Mouse (Mus musculus): ENCODE data around the gene Kcnd3. TPM values are rescaled to one million over a fixed set of nuclear protein-coding genes. Genes with fewer than 3 reads are reported as not detected.
A peak's percentile ranks its signal among the peaks of the same experiment; 100 is the strongest.

The Kcnd3 gene
- total RNA-seq, 2 experiments from 2014 or later, result 40.5 to 43.4 TPM

DNA sequence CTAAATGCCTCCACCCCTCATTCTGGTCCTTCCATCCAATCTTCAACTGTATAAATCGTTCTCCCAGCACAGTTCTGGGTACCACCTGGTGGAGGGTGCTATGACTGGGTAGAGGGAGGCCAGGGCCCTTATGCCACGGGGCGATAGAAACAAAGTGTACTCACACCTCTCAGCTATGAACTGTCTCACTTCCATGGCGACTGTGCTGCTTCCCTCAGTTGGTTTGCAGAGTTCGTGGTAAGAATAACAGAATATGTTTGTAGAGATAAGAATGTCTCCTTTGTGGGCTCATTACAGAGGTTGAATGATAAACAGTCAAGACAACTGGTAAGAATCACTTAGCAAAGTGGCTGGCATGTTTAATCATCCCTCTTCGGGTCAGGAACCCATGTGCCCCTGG lies 68.3 kb downstream of the Kcnd3 start:
- no peak for DNase-seq (ENCODE audit: low spot score in 2 of 2)

DNA sequence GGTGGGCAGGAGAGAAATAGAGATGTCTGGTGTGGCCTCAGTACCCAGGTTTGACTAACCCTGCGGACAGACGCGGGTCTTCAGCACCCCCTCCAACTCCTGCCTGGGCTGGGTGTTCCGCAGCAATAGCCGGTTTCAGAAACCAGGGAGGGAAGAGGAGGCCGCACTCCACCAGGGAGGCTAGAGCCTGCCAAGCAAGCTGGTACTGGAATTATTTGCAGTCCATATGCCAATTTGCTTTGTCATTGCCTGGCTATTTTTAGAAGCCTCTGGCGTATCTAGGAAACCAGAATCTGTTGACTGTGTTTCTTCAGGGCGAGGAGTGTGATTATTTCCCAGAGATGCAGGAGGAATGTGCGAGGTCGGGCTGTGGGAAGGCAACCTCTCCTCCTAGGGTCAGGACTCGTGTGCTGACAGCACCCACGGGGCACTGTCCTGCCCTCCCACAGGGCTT lies 69.1 kb downstream of the Kcnd3 start:
- DNase-seq (ENCODE audit: low spot score in 2 of 2), result peak; percentile 65 to 69

DNA sequence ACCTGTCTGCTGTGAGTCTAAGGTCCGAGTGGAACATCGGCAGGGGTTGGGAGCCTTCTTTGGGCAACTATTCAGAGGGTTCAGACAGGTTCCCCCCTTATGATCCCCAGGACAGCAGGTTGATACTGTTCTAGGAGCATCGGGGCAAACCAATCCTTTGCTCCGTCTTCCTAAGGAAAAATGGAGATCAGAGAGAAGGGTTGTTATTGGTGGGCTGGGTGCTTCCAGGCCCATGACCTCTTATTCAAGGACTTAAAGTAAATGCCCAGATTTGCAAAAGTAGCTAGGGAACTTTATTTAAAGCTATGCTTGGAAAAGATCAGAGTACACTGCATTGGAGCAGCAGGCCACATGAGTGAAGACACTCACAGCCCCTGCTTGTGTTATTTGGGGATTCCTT lies 69.5 kb downstream of the Kcnd3 start:
- DNase-seq (ENCODE audit: low spot score in 2 of 2), result no peak

DNA sequence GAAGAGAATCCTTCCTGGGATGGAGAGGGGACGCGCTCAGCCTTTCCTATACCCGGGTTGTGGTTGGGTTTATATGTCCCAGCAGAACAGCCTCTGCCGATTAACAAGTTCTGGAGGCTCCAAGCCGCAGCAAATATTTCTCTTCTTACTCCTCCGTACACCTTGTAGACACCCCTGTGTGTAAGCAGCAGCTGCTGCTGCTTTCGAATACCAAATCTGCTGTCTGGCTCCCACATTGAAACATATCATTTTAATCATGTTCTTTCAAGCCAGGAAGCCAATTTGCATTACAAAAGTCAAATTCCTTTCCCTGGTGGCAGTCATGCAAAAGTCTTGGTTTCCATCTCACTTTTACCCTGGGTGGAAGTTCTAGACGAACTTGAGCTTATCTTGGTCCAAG lies 76.7 kb downstream of the Kcnd3 start:
- DNase-seq (ENCODE audit: low spot score in 2 of 2), result no peak

DNA sequence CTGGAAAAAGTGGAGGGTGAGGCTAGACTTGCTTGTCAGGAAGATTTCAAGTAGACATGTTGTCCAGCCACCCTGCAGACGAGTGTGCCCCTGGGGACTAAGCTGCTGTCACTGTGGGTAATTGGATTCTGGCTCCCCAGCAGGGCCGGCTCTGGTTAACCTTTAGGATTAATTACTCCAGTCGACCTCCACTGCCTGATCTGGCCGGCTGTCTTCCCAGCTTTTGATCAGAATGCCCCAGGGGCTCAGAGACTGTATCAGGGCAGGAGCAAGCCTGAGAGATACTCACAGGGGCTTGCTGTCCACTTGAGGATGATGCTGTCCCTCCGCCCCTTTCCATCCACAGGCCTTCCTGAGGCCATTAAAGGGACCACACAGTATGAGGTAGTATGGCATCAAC lies 77.6 kb downstream of the Kcnd3 start:
- DNase-seq (ENCODE audit: low spot score in 2 of 2), result no peak

DNA sequence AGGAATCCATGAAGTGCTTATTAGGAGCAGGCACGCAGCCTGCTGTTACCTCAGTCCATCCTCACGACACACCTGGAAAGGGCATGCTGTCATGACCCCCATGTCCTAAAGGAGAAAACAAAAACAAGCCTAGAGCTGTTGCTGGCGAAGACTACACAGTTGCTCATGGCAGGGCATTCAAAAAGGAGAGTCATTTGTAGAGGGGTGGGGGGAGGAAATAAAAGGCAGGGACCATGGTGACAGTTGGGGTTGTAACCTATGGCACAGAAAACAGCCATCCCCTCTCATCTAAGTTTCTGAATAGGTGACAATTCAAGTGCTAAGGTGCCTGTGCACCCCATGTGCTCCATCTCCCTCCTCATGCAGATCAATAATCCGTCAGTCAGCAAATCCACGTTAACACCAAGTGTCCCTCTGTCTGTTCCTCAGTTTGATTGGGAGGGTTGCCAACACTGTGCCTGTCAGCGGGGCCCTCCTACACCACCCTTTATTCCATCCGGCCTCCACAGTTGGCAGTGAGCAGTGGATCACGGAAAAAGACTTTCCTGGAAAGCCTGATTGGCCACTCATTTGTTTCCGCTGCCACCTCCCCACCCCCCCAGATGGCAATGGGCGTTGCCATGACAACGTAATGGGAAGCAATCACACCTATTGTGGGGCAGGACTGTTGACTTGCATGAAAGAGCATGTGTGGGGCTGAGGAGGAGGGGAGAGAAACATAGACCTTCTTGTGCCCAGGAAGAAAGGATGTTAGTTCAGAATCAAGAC lies 78.4 kb downstream of the Kcnd3 start:
- DNase-seq (ENCODE audit: low spot score in 2 of 2), result peak; percentile 77 to 78

DNA sequence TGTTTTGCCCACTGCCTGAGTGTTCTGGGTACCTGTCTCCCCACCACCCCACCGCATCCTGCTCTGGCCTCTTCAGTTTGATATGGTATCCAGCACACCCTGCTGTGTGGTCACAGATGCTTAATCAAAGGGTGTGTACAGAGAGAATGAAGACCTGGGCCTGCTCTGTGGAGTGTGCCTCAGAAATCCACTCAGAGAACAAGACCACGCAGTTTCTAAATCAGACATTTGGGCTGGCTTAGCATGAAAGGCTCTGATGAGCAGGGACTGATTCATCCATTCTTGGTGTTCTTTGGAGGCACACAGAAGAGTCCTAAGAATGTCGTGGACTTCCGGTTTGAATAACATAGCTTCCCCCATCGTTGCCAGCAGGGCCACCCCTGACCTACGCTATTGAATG lies 86.3 kb downstream of the Kcnd3 start:
- DNase-seq (ENCODE audit: low spot score in 2 of 2), result no peak

DNA sequence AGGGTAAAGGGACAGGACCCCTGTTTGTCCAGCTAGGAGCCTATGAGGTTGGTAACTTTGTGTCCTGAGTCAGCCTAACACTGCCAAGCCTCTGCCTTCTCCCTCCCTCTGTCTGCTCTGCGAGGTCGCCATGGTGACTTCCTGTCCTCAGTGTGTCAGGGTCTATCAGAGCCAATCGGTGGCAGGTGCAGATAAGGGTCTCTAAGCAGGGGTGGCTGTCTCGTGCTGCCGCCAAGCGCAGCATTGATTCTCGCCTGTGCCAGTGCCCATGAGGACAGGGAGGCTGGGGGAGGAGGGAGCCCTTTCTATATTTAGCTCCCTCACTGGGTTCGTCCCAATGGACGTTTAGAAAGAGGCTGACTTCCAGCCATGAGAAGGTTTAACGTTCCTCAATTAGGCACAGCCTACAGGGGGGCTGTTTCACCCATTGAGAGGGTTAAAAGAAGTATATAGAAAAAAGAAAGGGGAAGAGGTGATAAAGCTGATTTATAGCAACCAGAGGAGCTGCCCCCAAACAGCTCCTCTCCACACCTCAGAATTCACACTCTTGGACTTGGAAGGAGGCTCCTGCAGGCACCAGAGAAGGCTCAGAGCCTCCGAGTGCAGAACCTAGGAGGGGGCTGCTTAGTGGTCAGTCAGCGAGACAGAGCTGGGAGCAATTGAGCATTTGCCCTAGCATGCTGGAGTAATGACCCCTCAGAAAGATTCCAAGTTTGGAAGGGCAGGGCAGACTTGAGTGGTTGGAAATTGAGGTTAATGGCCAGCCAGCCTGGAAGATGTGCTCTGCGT lies 86.9 kb downstream of the Kcnd3 start:
- DNase-seq (ENCODE audit: low spot score in 2 of 2), result peak in 1 of 2 experiments; percentile 48

DNA sequence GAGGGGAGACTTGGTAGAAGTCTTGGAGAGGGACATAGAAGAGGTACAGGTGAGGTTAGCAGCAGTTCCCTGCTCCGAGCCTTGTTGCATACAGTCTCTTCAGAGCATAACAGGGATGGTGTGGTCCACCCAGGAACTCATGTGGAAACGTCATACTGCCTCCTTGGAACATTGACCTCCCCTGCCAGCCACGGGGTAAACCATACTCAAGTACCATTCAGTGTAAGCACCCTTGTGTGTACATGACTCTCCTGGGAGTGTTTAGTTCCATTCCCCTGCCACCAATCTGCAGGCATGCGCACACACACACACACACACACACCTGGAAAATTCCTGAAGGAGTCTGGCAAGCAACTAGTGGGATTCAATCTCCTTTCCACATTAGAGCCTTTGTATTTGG lies 90.6 kb downstream of the Kcnd3 start:
- DNase-seq (ENCODE audit: low spot score in 2 of 2), result no peak

DNA sequence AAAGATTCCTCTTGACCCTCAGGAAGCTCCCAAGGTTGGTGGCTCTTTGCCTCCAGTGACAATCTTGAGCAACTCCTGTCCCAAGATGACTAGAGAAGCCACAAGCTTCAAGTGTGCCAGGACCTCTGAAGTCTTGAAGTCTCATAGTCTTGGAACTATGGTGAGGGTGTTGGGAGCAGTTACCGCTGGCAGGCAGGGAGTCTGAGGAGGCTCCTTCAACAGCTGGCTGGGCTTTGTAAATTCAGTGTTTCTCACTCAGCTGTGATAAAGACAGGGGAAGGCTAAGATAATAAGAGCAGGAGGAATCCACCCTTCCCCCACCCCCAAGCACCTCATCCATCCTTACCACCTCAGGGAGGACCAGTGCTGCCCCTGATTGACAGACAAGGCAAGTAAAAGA lies 92.0 kb downstream of the Kcnd3 start:
- DNase-seq (ENCODE audit: low spot score in 2 of 2), result no peak

DNA sequence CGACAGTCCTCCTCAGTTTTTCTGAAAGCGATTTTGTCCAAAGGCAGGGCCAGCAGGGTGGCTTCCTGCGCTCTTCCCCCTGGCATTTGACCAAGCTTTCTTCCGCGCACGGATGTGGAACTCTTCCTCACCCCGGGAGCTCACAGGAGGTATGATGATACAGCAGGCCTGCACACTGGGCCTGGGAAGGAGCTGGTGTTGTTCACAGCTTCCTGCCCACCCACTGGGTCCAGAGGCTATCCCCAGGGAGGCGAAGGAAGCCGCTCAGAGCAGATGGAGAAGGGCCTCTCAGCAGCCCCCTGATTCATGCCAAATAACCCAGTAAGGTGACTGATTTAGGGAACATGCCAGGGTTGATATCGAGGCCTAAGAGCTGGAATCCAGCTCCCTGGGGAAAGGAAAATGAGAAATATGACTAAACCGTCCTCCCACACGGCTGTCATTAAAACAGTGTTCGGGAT lies 94.5 kb downstream of the Kcnd3 start:
- DNase-seq (ENCODE audit: low spot score in 2 of 2), result no peak

DNA sequence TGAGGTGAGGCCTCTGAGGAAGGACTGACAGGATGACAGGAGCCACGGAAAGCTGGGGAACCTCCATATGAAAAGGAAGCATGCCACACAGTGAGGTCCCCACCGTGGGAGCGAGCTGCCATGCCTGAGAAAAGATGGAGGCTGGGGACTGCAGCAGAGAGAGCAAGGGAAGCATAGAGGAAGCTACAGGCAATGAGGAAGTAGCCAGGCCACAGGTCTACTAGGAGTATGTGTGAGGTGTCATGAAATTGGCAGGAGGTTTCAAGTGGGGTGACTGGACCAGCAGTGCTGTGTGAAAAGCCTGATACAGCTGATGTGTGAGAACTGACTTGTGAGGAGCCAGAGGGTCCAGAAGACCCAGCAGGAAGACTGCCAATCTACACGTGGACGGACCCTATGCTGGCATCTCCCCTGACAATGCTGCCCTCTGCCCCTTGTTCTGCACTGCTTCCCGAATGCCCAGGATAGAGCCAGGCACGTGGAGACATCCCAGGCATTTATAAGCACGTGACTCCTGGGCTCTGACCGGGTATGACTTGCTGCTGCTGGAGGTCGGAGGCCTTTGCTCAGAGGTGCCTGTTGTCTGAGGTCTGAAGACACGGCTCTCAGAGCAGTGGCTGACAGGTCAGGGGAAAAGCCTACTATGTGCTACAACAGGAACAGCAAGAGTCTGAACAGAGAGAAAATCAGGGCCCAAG lies 96.1 kb downstream of the Kcnd3 start:
- DNase-seq (ENCODE audit: low spot score in 2 of 2), result no peak

DNA sequence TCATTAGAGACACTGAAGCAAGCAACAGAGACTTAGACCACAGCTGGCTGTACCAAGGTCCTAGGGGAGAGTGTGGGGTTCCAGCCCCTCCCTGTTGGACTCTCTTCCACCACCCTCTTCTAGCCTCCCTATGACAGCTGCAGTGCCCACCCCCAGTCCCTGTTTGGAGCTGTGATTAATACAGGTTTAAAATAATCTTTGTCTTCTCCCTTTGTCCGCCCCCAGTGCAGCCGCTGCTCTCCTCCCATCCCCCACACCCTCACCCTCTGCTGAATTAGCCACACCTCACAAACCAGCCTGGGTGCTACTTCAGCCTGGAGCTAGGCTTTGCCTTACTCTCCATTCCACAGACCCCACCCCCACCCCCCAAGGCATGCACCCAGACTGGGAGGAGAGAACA lies 107.3 kb downstream of the Kcnd3 start:
- DNase-seq (ENCODE audit: low spot score in 2 of 2), result no peak

DNA sequence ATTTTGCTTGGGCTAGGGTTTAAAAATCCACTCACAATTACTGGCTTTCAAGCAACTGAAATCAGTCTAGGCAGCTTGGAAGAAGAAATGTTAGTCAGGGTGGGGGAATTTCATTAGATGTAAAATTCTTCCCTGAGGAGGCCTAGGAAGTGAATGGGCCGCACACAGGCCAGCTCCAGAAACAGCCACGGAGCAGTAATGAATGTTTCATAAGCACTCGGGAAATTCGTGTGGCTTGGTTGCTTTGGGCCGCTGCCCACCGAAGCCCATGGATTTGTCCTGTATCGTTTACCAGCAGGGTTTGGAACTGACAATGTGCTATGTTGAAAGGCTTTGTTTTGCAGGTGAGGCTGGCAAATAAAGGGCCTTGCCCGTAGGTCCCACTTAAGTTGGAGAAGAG lies 114.8 kb downstream of the Kcnd3 start:
- no peak for DNase-seq (ENCODE audit: low spot score in 2 of 2)

DNA sequence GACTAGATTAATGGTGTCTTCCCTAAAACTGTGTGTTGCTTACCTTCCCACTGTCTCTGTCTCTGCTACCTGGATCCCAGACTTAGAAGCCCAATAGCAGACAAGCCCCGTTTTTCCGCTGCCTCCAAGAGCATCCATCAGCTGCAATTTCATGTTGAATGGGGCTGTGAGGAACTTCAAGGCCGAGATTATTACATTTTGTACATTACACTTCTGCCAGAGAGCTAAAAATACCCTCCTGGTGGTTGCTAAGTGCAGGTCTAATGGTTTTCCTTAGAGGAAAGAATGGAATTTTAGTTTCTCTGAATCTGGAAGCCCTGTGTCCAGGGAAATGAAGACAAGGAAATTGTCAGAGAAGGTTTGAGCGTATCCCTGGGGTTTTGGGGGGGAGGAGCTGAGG lies 115.3 kb downstream of the Kcnd3 start:
- DNase-seq (ENCODE audit: low spot score in 2 of 2), result no peak

DNA sequence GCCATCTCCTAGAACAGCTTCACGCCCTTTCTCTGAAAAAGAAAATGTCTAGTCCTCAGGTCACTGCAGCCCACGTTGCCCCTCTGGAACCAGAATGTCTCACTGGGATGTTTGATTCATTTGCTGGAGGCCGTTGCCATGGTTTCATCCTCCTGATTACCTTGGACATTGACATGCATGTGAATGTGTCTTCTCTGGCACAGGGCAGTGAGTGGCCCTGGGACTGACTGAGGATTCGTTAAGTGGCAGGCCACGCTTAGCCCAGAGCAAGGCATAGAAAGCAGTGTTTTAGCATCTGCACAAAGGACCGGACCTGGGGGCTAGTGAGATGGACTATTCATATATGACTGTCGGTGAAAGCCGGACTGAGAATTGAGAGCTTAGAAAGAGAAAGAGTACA lies 116.3 kb downstream of the Kcnd3 start:
- DNase-seq (ENCODE audit: low spot score in 2 of 2), result no peak

DNA sequence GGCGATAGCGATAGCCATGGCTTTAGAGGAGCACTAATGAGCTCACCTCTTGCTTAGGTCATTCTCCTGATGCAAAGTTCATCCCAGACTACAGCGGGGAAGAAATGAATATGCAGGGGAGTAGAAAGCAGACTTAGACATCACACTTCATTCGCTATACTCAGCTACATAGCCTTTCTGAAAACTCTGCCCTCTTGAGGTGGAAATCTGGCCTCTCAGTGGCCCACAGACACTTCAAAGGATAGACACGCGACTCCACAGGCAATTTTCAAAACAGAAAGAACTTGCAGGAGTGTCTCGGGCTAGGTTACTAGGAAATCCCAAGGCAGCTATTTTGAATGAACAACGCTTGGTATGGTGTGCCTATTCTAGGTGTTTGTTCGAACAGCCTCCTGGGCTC lies 116.7 kb downstream of the Kcnd3 start:
- DNase-seq (ENCODE audit: low spot score in 2 of 2), result no peak

DNA sequence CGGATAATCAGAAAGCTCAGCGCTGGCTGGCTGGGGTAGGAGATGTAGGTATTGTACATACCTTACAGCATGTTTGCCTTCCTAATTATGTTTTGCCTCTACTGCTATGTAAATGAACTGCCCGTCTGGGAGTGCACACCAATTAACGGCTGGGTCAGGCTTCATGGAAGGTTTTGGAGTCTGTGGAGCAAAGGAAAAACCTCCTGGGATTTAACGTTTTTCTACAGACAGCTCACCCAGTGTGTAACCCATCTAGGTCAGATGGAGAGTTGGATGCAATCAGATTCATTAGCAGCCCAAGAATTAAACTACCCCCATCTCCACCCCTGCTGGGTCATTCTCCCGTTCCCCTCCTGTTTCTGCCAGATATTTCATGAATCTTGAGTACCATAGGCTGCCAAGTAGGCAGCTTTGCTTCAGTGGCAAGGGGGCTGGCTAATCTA lies 117.2 kb downstream of the Kcnd3 start:
- no peak for DNase-seq (ENCODE audit: low spot score in 2 of 2)

DNA sequence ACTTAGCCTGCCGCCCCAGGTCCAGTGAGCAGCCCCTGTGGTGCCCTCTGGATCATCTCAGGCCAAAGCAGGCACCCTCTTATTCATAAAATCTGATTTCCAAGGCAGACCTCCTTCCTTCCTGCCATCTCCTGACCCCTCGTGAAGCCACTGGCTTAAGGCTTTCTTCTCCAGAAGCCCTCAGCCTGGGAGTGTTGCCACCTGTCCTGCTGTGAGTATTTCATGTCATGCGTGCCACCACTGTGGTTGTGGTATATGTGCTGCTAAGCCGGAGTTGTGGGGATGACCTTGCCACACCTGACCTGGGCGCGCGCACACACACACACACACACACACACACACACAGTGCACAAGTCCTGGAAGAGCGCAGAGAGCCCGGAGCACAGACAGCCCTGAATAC lies 117.8 kb downstream of the Kcnd3 start:
- no peak for DNase-seq (ENCODE audit: low spot score in 2 of 2)

DNA sequence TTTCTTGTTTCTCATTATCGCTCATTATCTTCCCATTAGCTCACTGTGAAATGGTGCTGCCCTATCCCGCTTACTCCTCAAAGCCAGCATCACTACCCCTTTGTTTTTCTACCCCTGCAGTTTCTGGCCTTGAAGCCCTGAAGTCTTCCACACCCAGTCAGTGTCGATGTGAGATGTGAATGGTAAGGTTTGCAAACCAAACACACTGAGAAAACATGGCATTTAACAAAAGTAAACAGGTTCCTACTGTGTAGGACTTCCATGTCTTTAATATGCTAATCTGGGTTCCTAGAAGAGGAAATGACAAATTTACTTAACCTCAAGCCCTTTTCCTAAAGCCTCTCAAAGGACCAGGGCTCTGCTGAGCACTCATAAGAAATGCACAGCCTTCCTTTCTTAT lies 118.7 kb downstream of the Kcnd3 start:
- DNase-seq (ENCODE audit: low spot score in 2 of 2), result no peak

DNA sequence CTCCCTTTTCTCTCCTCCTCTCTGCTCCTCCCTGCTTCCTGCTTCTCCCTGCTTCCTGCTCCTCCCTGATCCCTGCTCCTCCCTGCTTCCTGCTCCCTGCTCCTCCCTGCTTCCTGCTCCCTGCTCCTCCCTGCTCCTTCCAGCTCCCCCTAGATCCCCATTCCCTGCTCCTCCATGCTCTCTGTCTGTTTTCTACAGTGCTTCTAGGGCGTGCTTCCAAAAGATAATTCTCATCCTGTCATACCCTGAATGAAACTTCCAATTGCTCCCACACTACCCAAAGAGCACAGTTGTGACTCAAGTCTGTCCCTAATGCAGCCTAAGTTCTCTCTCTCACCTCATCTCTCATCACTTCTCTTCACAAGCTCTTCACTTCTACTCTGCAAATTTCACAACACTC lies 119.8 kb downstream of the Kcnd3 start:
- DNase-seq (ENCODE audit: low spot score in 2 of 2), result no peak

DNA sequence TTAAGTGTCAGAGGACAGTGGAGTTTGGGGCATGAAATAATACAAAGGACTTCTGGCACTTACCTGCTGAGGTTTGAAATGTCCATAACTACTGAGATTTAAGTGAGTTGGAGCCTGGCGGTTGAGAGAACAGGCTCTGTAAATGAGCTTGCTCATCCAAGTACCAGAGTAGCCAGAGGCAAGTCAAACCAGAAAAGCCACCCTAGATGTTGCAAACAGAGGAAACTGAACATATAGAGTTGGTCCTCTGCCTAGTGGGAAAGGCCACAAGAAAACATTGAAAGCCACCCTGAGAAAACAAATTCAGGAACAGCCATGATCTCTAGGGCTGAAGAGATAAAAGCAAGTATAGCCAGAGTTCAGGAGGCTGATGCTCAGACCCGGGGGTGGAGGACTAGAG lies 121.0 kb downstream of the Kcnd3 start:
- DNase-seq (ENCODE audit: low spot score in 2 of 2), result no peak

Measured in layer of hippocampus, postnatal 10 days (tissue).